Mouse (Mus musculus) yolk sac, embryonic 10.5 days (tissue): ENCODE results near the gene Fbxl15.

Experiments used
- DNase-seq: peaks from one replicate; pipeline ENCODE4 v3.0.0-alpha.2; 2017; ENCODE audit warnings: low spot score

The Fbxl15 gene

GRCm38 (mm10) chr19:46347936-46348668 lies 20.1 kb downstream of the Fbxl15 start:
- no peak for DNase-seq

GRCm38 (mm10) chr19:46348761-46349458 lies 20.9 kb downstream of the Fbxl15 start:
- peak; percentile 50 for DNase-seq

DNA sequence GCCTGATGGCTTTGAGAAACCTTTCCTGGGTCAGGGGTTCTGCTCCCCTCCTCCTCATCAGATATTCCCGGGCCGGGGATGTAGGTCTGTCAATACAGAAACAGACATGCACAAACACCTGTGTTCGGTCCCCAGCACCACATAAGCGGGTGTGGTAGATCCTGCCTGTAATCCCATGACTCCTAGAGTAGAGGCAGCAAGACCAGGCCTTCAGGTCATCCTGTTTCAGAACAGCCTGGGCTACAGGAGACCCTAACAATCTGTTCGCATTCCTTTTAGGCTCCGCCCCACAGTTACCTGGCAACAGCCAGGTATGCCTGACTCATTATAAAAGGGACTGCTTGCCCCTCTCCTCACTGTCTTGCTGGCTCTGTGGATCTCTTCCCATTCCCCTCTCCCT lies 21.6 kb downstream of the Fbxl15 start:
- no peak for DNase-seq

GRCm38 (mm10) chr19:46350168-46350932 lies 22.4 kb downstream of the Fbxl15 start, which contains the start of gene 2310034G01Rik:
Gene 2310034G01Rik, minus strand, starts transcription at chr19:46350302.
- no peak for DNase-seq

GRCm38 (mm10) chr19:46356701-46357138 lies 28.7 kb downstream of the Fbxl15 start:
- peak; percentile 89 for DNase-seq

GRCm38 (mm10) chr19:46357344-46358280 lies 29.6 kb downstream of the Fbxl15 start:
- DNase-seq: peak; percentile 77

GRCm38 (mm10) chr19:46358381-46358780 lies 30.4 kb downstream of the Fbxl15 start:
- peak; percentile 45 for DNase-seq

DNA sequence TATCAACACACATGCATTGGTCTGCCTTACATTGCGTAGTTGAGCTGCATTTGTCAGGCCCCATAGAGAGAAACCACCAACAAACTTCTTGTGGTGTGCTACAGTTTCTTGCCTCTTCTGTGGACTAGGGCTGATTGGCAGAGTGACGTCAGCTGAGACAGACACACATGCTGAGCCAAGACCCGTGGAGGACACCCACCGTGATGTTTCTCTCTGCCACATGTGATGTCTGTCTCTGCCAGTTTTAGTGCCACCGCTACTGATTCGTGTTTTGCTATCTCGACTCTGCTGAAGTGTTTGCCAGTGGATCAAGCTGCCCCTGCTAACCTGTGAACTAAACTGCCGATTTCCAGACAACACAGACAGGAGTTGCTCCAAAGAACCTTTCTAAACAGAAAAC lies 34.1 kb downstream of the Fbxl15 start:
- no peak for DNase-seq

GRCm38 (mm10) chr19:46363294-46364009 lies 35.5 kb downstream of the Fbxl15 start:
- DNase-seq: peak; percentile 80

- DNase-seq: no peak
These were observed 40.0 kb downstream of the Fbxl15 start for GRCm38 (mm10) chr19:46367798-46368590.

- peak; percentile 56 for DNase-seq
These were observed 41.2 kb downstream of the Fbxl15 start for GRCm38 (mm10) chr19:46369204-46369603.

DNA sequence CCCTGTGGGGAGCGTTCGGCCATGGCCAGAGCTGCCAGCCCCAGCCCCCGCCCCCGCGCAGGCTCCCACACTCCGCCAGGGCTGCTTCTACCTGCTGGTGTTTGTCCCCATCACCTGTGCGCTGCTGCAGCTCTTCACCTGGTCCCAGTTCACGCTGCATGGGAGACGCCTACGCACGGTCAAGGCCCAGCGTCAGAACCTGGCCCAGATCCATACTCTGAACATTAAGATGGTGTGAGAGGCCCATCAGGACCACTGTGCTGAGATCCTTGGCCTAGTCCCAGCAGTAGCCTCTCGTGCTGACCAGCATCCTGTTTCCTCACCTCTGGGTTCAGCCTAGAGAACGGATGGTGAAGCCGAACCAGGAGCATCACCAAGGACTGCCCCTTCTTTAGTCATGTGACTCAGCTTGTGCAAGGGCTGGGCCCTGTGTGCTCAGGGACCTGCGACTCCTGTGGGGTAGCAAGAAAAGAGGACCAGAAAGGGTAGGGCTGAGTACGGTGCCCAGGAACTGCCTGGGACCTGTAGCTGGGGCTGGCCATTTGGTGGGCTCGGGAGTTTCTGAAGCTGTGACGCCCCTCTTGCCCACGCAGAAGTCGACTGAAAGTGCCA lies 46.6 kb downstream of the Fbxl15 start:
- no peak for DNase-seq

- no peak for DNase-seq
These were observed 47.5 kb downstream of the Fbxl15 start for GRCm38 (mm10) chr19:46375489-46375888.

GRCm38 (mm10) chr19:46375891-46376290 lies 47.9 kb downstream of the Fbxl15 start:
- no peak for DNase-seq
